Mouse (Mus musculus) MEL (cell line): ENCODE measurements around the gene Mt1. TPM values are rescaled to one million over a fixed set of nuclear protein-coding genes. Genes with fewer than 3 reads are reported as not detected.

Source experiments
- DNase-seq: peaks from one replicate; pipeline ENCODE4 v3.0.0; 2011; ENCODE audit warnings: low read depth, low spot score
- H3K27ac ChIP-seq: 2 replicates; pipeline ENCODE4 v1.5.1; 2012; ENCODE audit warnings: low read depth, mild to moderate bottlenecking, control low read depth, low read length, moderate library complexity; ENCODE audit not compliant: control insufficient read depth
- H3K27me3 ChIP-seq, 2 experiments: fragments of 150-350 bp in 1 of 2; sonication (generic) in 1 of 2; 2 replicates each; pipeline ENCODE4 v1.6.1; 2012; ENCODE audit warnings: low read length in 2 of 2, mild to moderate bottlenecking in 2 of 2, improper control_type of control experiment in 1 of 2, moderate library complexity in 1 of 2; ENCODE audit not compliant: insufficient read depth in 2 of 2, control insufficient read depth in 1 of 2
- H3K36me3 ChIP-seq, 2 experiments: 2 replicates each; pipeline ENCODE4 v1.6.1; 2012 to 2014; ENCODE audit warnings: low read length in 2 of 2, improper control_type of control experiment in 1 of 2, inconsistent platforms in 1 of 2, mild to moderate bottlenecking in 1 of 2; ENCODE audit not compliant: insufficient read depth in 2 of 2, control insufficient read depth in 1 of 2
- H3K4me1 ChIP-seq, 2 experiments: fragments of 150-350 bp in 1 of 2; sonication (generic) in 1 of 2; 2 replicates each; pipeline ENCODE4 v1.6.1; 2012; ENCODE audit warnings: low read length in 2 of 2, improper control_type of control experiment in 1 of 2, mild to moderate bottlenecking in 1 of 2; ENCODE audit not compliant: insufficient read depth in 2 of 2, control insufficient read depth in 1 of 2
- H3K4me3 ChIP-seq, 2 experiments: fragments of 150-350 bp in 1 of 2; sonication (generic) in 1 of 2; 2 replicates each; pipeline ENCODE4 v1.5.1; 2012; ENCODE audit warnings: low read depth in 2 of 2, low read length in 2 of 2, mild to moderate bottlenecking in 2 of 2, moderate library complexity in 2 of 2, control low read depth in 1 of 2, improper control_type of control experiment in 1 of 2; ENCODE audit not compliant: control insufficient read depth in 1 of 2, insufficient read depth in 1 of 2
- H3K79me2 ChIP-seq: 2 replicates; pipeline ENCODE4 v1.6.1; 2012; ENCODE audit warnings: mild to moderate bottlenecking, low read length, moderate library complexity; ENCODE audit not compliant: control insufficient read depth, poor library complexity, insufficient read depth
- H3K9ac ChIP-seq: 2 replicates; pipeline ENCODE4 v1.6.1; 2012; ENCODE audit warnings: low read depth, mild to moderate bottlenecking, control low read depth, low read length, moderate library complexity; ENCODE audit not compliant: control insufficient read depth, poor library complexity, severe bottlenecking
- H3K9me3 ChIP-seq: fragments of 150-350 bp; sonication (generic); replicated peaks from 2 replicates; pipeline ENCODE4 v1.6.1; 2012; ENCODE audit warnings: mild to moderate bottlenecking, low read length, improper control_type of control experiment, moderate library complexity; ENCODE audit not compliant: insufficient read depth
- E2F4 ChIP-seq: IDR thresholded peaks from 2 replicates; pipeline ENCODE4 v1.6.1; 2011; ENCODE audit warnings: low read depth, low read length, improper control_type of control experiment, borderline replicate concordance
- ELF1 ChIP-seq: IDR thresholded peaks from 2 replicates; pipeline ENCODE4 v1.6.1; 2014; ENCODE audit warnings: low read depth, mild to moderate bottlenecking, inconsistent platforms, low read length, improper control_type of control experiment, moderate library complexity
- EP300 ChIP-seq, 2 experiments: IDR thresholded peaks; 2 replicates each; pipeline ENCODE4 v1.6.1; 2011; ENCODE audit warnings: improper control_type of control experiment in 2 of 2, low read length in 2 of 2, low read depth in 1 of 2, mild to moderate bottlenecking in 1 of 2
- GATA1 ChIP-seq: IDR thresholded peaks from 2 replicates; pipeline ENCODE4 v1.6.1; 2011; ENCODE audit warnings: low read depth, low read length, improper control_type of control experiment
- HCFC1 ChIP-seq: IDR thresholded peaks from 2 replicates; pipeline ENCODE4 v1.6.1; 2012; ENCODE audit warnings: low read depth, mild to moderate bottlenecking, inconsistent platforms, low read length, improper control_type of control experiment, moderate library complexity
- KAT2A ChIP-seq: conservative IDR thresholded peaks from 2 replicates; pipeline ENCODE4 v1.6.1; 2012; ENCODE audit warnings: low read depth, low read length, improper control_type of control experiment, inconsistent platforms
- MAZ ChIP-seq: IDR thresholded peaks from 2 replicates; pipeline ENCODE4 v1.6.1; 2012; ENCODE audit warnings: low read depth, mild to moderate bottlenecking, inconsistent platforms, low read length, improper control_type of control experiment
- MEF2A ChIP-seq: IDR thresholded peaks from 2 replicates; pipeline ENCODE4 v1.6.1; 2014; ENCODE audit warnings: low read depth, mild to moderate bottlenecking, inconsistent platforms, low read length, improper control_type of control experiment; ENCODE audit not compliant: poor library complexity, insufficient replicate concordance, severe bottlenecking; ENCODE audit errors: extremely low read depth
- MXI1 ChIP-seq: IDR thresholded peaks from 2 replicates; pipeline ENCODE4 v1.6.1; 2011; ENCODE audit warnings: mild to moderate bottlenecking, low read depth, low read length, improper control_type of control experiment
- MYB ChIP-seq: IDR thresholded peaks from 2 replicates; pipeline ENCODE4 v1.6.1; 2011; ENCODE audit warnings: mild to moderate bottlenecking, low read depth, low read length, improper control_type of control experiment
- MYC ChIP-seq: IDR thresholded peaks from 2 replicates; pipeline ENCODE4 v1.6.1; 2011; ENCODE audit warnings: low read depth, mild to moderate bottlenecking, low read length, improper control_type of control experiment, moderate library complexity
- POLR2A ChIP-seq, 2 experiments: IDR thresholded peaks; 2 replicates each; pipeline ENCODE4 v1.6.1; 2011 to 2012; ENCODE audit warnings: low read length in 2 of 2, mild to moderate bottlenecking in 2 of 2, control low read depth in 1 of 2, improper control_type of control experiment in 1 of 2, low read depth in 1 of 2, moderate library complexity in 1 of 2; ENCODE audit not compliant: control insufficient read depth in 1 of 2, insufficient read depth in 1 of 2, poor library complexity in 1 of 2
- SMC3 ChIP-seq: IDR thresholded peaks from 2 replicates; pipeline ENCODE4 v1.6.1; 2011; ENCODE audit warnings: low read depth, low read length, improper control_type of control experiment
- TBP ChIP-seq: IDR thresholded peaks from 2 replicates; pipeline ENCODE4 v1.8.0; 2011; ENCODE audit warnings: low read depth, low read length, improper control_type of control experiment
- TCF12 ChIP-seq: IDR thresholded peaks from 2 replicates; pipeline ENCODE4 v1.6.1; 2014; ENCODE audit warnings: low read depth, mild to moderate bottlenecking, inconsistent platforms, low read length, improper control_type of control experiment, moderate library complexity
- ZC3H11A ChIP-seq: IDR thresholded peaks from 2 replicates; pipeline ENCODE4 v1.6.1; 2012; ENCODE audit warnings: low read depth, mild to moderate bottlenecking, inconsistent platforms, low read length, improper control_type of control experiment
- ZKSCAN1 ChIP-seq: IDR thresholded peaks from 2 replicates; pipeline ENCODE4 v1.6.1; 2012; ENCODE audit warnings: low read depth, mild to moderate bottlenecking, inconsistent platforms, low read length, improper control_type of control experiment, moderate library complexity
- ZNF384 ChIP-seq: IDR thresholded peaks from 2 replicates; pipeline ENCODE4 v1.6.1; 2012; ENCODE audit warnings: low read depth, mild to moderate bottlenecking, inconsistent platforms, low read length, improper control_type of control experiment
- polyA plus RNA-seq, 2 experiments: library from polyadenylated mRNA; stranded (reverse) in 1 of 2; unstranded in 1 of 2; fragments of >175 nt in 1 of 2; fragments of >200 nt in 1 of 2; gene quantifications; 2 replicates each; pipeline versions ENCODE4 v1.2.1 to v1.2.4; 2012; ENCODE audit warnings: low replicate concordance in 2 of 2, low read depth in 1 of 2; ENCODE audit not compliant: insufficient read length in 2 of 2, insufficient read depth in 1 of 2, missing spikeins in 1 of 2
- total RNA-seq: library from RNA; depleted of rRNA; stranded (reverse); fragments of 300-350 nt; gene quantifications from 2 replicates; pipeline ENCODE4 v1.2.3, GENCODE M21; 2012

The Mt1 gene
- total and polyA plus RNA-seq, 3 experiments = 1,017 to 2,940 (median 1,189) TPM

- Histone ChIP-seq H3K36me3 (peaks cover 0 to 4% of the 10 kb centered on the region in 2 experiments; a peak in 2 of 4 replicates), H3K27ac (no peak overlapping the region), H3K27me3 (peaks cover 3 to 4% of the 10 kb centered on the region in 2 experiments; a peak in 3 of 4 replicates), H3K79me2 (peaks cover 2% of the 10 kb centered on the region), H3K9ac (no peak overlapping the region), H3K4me1 (peaks cover 0 to 6% of the 10 kb centered on the region in 2 experiments; a peak in 2 of 4 replicates), H3K9me3 (no peaks in the 10 kb centered on the region), H3K4me3 (no peak overlapping the region)
- TF ChIP-seq HCFC1 (no peak), E2F4 (no peak), MAZ (no peak), ZC3H11A (no peak), MEF2A (no peak), MYB (no peak), POLR2A (IDR thresholded peaks at IDR 0.05; ENCODE audit: control insufficient read depth in 1 of 2, insufficient read depth in 1 of 2, low read depth in 1 of 2, low read length in 2 of 2, poor library complexity in 1 of 2) (no peak), ELF1 (no peak), EP300 (IDR thresholded peaks at IDR 0.05; ENCODE audit: low read depth in 1 of 2, low read length in 2 of 2) (no peak)
- DNase-seq = no peak
Measured at GRCm38 (mm10) chr8:94209639-94210038, 30.8 kb downstream of the Mt1 start.

GRCm38 (mm10) chr8:94210225-94210624, 31.3 kb downstream of the Mt1 start:
- no peak for TF ChIP-seq ZNF384
- no peak for TF ChIP-seq MXI1
- TF ChIP-seq TBP = no peak
- TF ChIP-seq MEF2A = no peak
- no peak for TF ChIP-seq SMC3
- TF ChIP-seq KAT2A = no peak
- TF ChIP-seq ZKSCAN1 = no peak
- no peak for TF ChIP-seq MYC
- TF ChIP-seq TCF12 = no peak
- TF ChIP-seq E2F4 = no peak
- TF ChIP-seq ELF1 = no peak
- TF ChIP-seq GATA1 = no peak
- no peak for TF ChIP-seq MYB
- TF ChIP-seq EP300 (IDR thresholded peaks at IDR 0.05; ENCODE audit: low read depth in 1 of 2, low read length in 2 of 2) = no peak
- Histone ChIP-seq H3K4me3 (no peak overlapping the region), H3K79me2 (peaks cover 8% of the 10 kb centered on the region), H3K27ac (no peak overlapping the region), H3K27me3 (peaks cover 3 to 4% of the 10 kb centered on the region in 2 experiments; a peak in 3 of 4 replicates), H3K4me1 (peaks cover 0 to 6% of the 10 kb centered on the region in 2 experiments; a peak in 2 of 4 replicates), H3K9ac (no peak overlapping the region), H3K9me3 (no peaks in the 10 kb centered on the region), H3K36me3 (peaks cover 0 to 5% of the 10 kb centered on the region in 2 experiments; a peak in 2 of 4 replicates)
- no peak for DNase-seq
